Mouse (Mus musculus) olfactory bulb, adult 2 months (tissue): ENCODE data around the gene 6430628N08Rik. TPM values are rescaled to one million over a fixed set of nuclear protein-coding genes. Genes with fewer than 3 reads are reported as not detected.

ENCODE experiments used
- H3K27ac ChIP-seq: fragments of 200-500 bp; 2 replicates; pipeline ENCODE4 v1.5.1; 2012; ENCODE audit warnings: low read depth, low read length; ENCODE audit not compliant: insufficient read depth
- H3K4me1 ChIP-seq: fragments of 200-500 bp; 2 replicates; pipeline ENCODE4 v1.6.1; 2012; ENCODE audit warnings: low read length; ENCODE audit not compliant: control insufficient read depth, insufficient read depth
- H3K4me3 ChIP-seq: fragments of 200-500 bp; 2 replicates; pipeline ENCODE4 v1.5.1; 2012; ENCODE audit warnings: mild to moderate bottlenecking, low read depth, low read length, moderate library complexity; ENCODE audit not compliant: insufficient read depth
- CTCF ChIP-seq: fragments of 200-500 bp; IDR thresholded peaks from 2 replicates; pipeline ENCODE4 v1.5.1; 2012; ENCODE audit warnings: low read depth, mild to moderate bottlenecking, low read length, moderate library complexity; ENCODE audit not compliant: insufficient read depth
- POLR2A ChIP-seq: fragments of 200-500 bp; IDR thresholded peaks from 2 replicates; pipeline ENCODE4 v1.6.1; 2012; ENCODE audit warnings: mild to moderate bottlenecking, low read depth, low read length, moderate library complexity; ENCODE audit not compliant: insufficient read depth
- WGBS: fragments of 180-500 bp; shearing (Covaris S2); methylation state at CpG from one replicate; pipeline ENCODE4 v1.1.7; 2018; 5-methylcytosine and 5-hydroxymethylcytosine counted together
- polyA plus RNA-seq: library from polyadenylated mRNA; stranded (reverse); fragments of >200 nt; gene quantifications from 2 replicates; pipeline ENCODE4 v1.2.4, GENCODE M21; 2012; ENCODE audit warnings: low replicate concordance; ENCODE audit not compliant: missing spikeins, insufficient read depth, insufficient read length

6430628N08Rik gene
- polyA plus RNA-seq, 1 experiment, result not detected

DNA sequence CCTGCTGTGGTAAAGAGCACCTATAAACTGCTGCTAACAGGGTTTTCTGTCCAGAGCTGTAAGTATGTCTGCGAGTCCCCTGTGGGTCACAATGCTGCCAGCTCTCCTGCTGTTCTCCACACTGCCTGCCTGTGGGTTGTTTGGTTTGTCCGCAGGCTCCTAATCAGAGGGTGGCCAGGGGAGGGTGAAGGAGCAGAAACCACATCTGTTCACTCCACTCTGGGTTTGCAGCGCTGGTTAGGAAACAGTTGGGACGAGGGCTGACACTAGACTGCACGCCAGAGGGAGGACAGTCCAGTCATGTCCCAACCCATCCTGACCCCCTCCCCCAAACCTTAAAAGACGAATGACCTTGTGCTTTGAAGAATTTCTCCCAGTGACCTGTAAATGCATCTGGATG lies 35.4 kb upstream of the 6430628N08Rik start:
- no peak for TF ChIP-seq CTCF
- no peak for TF ChIP-seq POLR2A
- 53% methylated on average over 6 of the region's 6 CpGs for WGBS
- no peak overlapping the region for H3K27ac ChIP-seq

GRCm38 (mm10) chr4:115855609-115856008 lies 34.9 kb upstream of the 6430628N08Rik start:
- WGBS, result 21% methylated on average over 4 of the region's 4 CpGs

More for the DNA sequence above, 35.4 kb upstream of the 6430628N08Rik start:
- Histone ChIP-seq H3K4me1 (peaks cover 13% of the 10 kb centered on the region), H3K4me3 (no peak overlapping the region)

DNA sequence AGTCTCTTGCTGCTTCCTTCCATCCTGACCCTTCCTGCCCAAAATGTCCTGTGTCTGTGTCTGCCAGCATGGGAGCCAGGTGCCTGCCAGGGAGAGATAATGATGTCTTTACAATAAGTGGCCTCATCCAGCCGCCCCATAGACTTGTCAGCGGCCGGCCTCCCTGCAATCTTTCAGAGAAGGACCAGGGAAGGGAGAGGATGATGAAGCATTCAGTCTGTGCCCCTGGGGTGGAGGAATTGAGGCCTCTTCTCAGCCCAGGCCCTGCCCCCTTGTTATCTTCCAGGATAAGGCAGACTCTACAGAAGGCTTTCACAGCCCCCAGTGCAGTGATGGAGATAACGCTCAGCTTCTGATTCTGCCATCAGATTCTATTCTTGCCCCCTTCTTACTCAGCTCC lies 34.2 kb upstream of the 6430628N08Rik start:
- WGBS, result 79% methylated on average over 4 of the region's 4 CpGs
- Histone ChIP-seq H3K4me1 (peaks cover 13% of the 10 kb centered on the region), H3K27ac (no peak overlapping the region)

More at GRCm38 (mm10) chr4:115855609-115856008, 34.9 kb upstream of the 6430628N08Rik start:
- no peak overlapping the region for H3K4me3 ChIP-seq
- peaks cover 13% of the 10 kb centered on the region for H3K4me1 ChIP-seq
- no peak overlapping the region for H3K27ac ChIP-seq
- TF ChIP-seq POLR2A (no peak), CTCF (no peak)

DNA sequence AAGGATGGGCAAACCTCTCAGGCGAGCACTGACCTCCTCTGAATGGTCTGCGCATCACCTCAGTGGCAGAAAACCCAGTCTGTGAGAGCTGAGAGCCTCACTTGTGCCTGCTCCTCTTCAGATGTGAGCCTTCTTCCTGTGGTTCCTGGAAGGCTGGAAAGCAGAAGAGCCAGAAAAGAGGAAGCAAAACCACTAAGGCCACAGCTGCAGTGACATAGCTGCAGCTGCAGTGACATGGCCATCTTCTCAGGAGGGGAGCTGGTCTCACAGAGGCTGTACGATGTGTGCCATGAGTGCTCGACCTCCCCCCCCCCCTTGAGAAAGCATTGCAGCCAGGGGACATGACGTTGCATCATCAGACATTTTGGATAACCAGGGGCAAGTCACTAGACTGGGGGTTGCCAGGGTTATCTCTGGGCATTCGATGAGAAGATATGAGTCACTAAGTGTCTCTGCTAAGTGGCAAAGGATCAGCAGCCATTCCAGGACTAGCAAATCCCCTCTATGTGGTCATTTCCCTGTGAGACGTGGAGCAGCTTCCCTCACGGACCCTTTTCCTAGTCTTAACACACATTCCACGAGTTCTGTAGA lies 33.1 kb upstream of the 6430628N08Rik start:
- WGBS, result 82% methylated on average over 9 of the region's 9 CpGs
- TF ChIP-seq POLR2A (no peak), CTCF (no peak)

More for the DNA sequence above, 34.2 kb upstream of the 6430628N08Rik start:
- no peak overlapping the region for H3K4me3 ChIP-seq
- TF ChIP-seq POLR2A (no peak), CTCF (no peak)

DNA sequence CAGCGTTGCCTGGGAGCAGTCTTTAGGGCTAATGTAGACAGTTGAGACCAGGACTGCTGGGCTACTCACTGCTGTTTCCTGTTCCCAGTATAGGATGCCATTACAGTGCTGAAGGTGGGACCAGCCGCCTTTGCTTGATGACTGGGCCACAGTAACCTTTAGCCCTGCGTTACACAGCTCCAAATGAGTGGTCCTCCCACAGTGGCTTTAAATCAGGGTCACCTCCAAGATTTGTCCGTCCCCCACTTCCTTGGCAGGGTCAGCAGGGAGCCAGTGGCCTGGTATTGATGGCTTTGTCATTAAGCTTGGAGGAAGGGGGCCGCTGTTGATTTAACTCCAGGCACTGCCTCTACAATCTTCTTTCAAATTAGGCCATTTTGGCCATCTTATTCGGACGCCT lies 27.1 kb upstream of the 6430628N08Rik start:
- TF ChIP-seq CTCF, result no peak
- no peak for TF ChIP-seq POLR2A
- Histone ChIP-seq H3K4me3 (no peak overlapping the region), H3K27ac (no peak overlapping the region), H3K4me1 (no peaks in the 10 kb centered on the region)
- WGBS, result 74% methylated on average over 7 of the region's 7 CpGs

More for the DNA sequence above, 33.1 kb upstream of the 6430628N08Rik start:
- Histone ChIP-seq H3K4me3 (no peak overlapping the region), H3K27ac (no peak overlapping the region), H3K4me1 (peaks cover 13% of the 10 kb centered on the region)

GRCm38 (mm10) chr4:115863880-115864279 lies 26.6 kb upstream of the 6430628N08Rik start:
- WGBS, result 59% methylated on average over 10 of the region's 10 CpGs
- Histone ChIP-seq H3K4me1 (no peaks in the 10 kb centered on the region), H3K27ac (no peak overlapping the region), H3K4me3 (no peak overlapping the region)
- TF ChIP-seq CTCF, result no peak
- no peak for TF ChIP-seq POLR2A

GRCm38 (mm10) chr4:115869512-115870210 lies 20.8 kb upstream of the 6430628N08Rik start:
- no peak overlapping the region for H3K27ac ChIP-seq
- H3K4me3 ChIP-seq, result no peak overlapping the region
- 46% methylated on average over 16 of the region's 16 CpGs for WGBS
- peaks cover 2% of the 10 kb centered on the region for H3K4me1 ChIP-seq
- TF ChIP-seq CTCF (no peak), POLR2A (no peak)

GRCm38 (mm10) chr4:115873231-115873630 lies 17.2 kb upstream of the 6430628N08Rik start:
- no peak overlapping the region for H3K27ac ChIP-seq
- TF ChIP-seq CTCF (no peak), POLR2A (no peak)
- 89% methylated on average over 3 of the region's 3 CpGs for WGBS

GRCm38 (mm10) chr4:115878216-115878678 lies 12.2 kb upstream of the 6430628N08Rik start:
- WGBS, result 34% methylated on average over 11 of the region's 11 CpGs
- Histone ChIP-seq H3K4me3 (no peak overlapping the region), H3K4me1 (peaks cover 16% of the 10 kb centered on the region), H3K27ac (no peak overlapping the region)
- TF ChIP-seq CTCF (no peak), POLR2A (no peak)

More at GRCm38 (mm10) chr4:115873231-115873630, 17.2 kb upstream of the 6430628N08Rik start:
- Histone ChIP-seq H3K4me3 (no peak overlapping the region), H3K4me1 (peaks cover 7% of the 10 kb centered on the region)
